Mouse (Mus musculus) subcutaneous adipose tissue, adult 2 months (tissue): Measurements from ENCODE around the gene Med24. TPM values are rescaled to one million over a fixed set of nuclear protein-coding genes. Genes with fewer than 3 reads are reported as not detected.

ENCODE experiments used
- polyA plus RNA-seq: library from polyadenylated mRNA; depleted of rRNA; stranded (reverse); fragments of >200 nt; gene quantifications from 2 replicates; pipeline ENCODE4 v1.2.3, GENCODE M21; 2012; ENCODE audit warnings: low replicate concordance; rRNA removed

Gene Med24
- polyA plus RNA-seq, result 43.3 and 86.4 TPM in 2 replicates

DNA sequence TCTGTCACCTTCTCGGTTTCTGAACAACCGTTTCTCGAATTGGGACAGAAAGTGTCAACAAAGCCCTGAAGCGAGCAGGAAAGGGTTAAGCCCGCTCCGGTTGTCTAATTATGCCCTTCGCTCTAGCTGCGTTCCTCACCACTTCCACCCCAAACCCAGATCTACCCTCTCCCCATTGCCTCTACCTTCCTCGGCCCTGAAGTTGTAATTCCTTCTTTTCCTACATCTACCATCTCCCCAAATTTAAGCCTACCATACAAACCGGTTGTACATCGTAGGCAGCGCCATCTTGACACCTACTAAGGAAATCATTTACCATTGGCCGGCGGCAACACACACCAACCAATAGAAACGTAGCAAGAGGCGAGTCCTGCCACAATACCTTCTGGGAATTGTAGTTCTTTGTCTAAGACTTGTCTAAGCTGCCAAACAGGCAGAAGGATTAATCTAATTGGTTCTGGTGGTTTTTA lies at the start of gene Med24:
Med24 (minus strand) TSS at position 317 of the 470 bp plus-strand sequence.

DNA sequence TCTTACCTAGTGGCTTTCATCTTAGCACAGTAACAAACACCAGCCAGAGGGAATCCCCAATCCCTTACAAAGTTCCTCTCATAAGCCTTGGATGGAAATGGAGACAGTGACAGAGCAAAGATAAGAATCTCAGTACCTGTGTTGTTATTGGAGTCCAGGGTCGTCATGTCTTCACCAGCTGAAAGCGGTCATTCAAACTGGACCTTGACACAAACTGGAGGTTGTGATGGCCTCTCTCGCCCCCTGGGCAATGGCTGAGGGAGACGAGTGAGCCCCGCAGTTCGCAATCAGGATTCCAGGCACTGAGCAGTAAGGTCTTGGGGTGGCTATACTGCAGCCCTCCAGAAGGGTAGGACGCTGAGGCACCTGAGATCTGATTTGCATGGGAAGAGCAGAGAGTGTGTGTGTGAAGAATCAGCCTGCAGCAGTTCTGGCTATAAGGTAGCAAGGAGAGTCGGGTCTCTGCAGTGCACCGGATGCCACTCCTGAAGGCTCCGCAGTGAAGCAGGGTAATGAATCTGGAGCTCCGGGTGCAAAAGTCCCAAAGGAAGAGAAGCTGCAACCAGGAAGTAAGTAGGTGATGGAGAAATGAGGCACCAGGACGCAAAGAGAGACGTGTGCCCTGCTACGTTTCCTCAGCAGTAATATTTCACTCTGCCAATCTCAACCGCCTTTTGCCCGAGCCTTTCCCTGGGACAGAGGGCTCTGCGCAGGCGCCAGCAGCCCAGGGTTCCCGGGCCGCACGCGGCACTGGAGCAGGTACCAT lies 45.5 kb upstream of the Med24 start, which contains the start of gene Nr1d1:
Nr1d1 (minus strand) TSS at position 752 of the 766 bp plus-strand sequence.

DNA sequence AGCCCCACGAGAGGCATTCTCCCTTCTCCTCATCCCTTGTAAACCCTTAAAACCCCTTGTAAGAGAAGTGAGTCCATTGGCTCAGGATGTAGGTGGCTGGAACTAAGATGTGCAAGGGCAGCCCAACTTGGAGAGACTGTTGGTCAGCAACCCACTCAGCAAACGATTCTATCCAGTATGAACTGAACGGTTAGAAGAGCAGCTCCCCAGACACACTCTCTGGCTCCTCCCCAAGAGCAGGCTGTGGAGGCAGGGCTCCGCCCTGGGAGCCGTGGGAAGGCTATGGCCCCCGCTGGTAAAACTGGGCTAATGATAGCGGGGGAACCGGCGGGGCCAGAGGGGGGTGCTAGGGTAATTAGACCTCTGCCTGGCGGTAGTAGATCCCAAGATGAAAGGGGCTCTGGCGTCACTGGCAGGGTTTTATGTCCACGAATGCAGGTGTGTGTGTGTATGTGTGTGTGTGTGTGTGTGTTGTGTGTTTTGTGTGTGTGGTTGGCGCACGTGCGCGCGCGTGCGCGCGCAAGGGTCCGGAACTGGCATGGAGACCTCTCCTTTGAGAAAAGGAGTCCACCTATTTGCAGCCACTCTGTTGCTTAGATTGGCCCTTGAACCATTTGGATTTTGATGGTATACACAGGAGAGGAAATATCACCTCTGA lies 11.3 kb upstream of the Med24 start, which contains the start of gene Thra:
Thra (plus strand) TSS at position 246 of the 658 bp plus-strand sequence.

DNA sequence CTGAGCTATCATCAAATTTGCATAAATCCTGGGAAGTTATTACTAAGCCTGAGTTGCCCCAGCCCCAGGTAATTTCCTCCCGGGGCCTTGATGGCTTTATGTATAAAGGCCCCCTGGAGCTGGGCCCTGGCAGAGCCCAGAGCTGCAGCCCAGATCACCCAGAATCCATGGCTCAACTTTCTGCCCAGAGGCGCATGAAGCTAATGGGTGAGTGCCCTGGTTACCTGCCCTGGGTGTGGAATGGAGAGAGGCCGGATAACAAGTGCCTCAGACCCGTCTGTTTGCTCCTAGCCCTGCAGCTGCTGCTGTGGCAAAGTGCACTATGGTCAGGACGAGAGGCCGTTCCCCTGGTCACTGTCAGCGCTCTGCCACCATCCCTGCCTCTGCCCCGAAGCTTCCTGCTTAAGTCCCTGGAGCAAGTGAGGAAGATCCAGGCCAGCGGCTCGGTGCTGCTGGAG lies 28.0 kb downstream of the Med24 start, which contains the start of gene Csf3:
Csf3 (plus strand) TSS at position 51 of the 458 bp plus-strand sequence.

DNA sequence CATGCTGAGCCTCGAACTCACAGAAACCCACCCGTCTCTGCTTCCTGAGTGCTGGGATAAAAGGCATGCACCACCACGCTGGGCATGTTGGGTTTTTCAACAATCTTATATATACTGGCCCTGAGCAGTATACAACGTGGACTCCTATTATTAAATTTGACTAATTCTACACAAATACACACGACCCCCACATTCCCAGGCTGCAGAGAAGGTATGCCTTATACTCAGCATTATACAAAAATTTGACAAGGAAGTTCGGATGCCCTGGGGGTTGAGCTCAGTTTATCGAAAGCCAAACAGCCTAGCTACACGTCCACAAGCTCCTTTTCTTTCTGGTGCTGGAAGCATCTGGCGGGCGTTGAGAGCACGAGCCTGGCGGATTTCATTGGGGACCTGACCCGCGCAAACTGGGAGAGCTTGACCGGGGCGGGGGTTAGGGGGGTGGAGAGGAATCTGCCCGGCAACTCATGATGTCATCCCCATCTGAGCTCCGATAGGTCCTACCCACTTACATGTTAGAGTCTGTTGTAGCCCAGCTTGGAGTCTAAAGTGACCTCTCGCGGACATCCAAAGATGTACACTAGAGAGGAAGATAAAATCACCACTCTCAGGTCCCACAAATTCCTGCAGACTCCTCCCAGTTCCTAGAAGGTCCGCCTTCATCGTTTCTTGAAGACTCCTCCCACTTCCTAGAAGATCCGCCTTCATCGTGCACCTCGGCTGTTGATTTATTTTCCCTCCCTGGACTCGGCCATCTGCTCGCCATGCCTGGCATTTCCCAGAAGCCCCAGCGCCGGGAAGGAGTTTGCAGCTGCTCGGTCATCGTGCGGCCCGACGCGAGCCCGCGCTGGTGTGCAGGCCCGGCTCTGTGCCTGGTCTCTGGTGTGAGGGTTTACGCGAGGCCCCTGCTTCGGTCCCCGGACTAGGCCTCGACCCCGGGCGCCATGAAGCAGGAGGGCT lies 47.2 kb downstream of the Med24 start, which contains the start of gene Psmd3:
Psmd3 (plus strand) TSS at position 769 of the 960 bp plus-strand sequence.

DNA sequence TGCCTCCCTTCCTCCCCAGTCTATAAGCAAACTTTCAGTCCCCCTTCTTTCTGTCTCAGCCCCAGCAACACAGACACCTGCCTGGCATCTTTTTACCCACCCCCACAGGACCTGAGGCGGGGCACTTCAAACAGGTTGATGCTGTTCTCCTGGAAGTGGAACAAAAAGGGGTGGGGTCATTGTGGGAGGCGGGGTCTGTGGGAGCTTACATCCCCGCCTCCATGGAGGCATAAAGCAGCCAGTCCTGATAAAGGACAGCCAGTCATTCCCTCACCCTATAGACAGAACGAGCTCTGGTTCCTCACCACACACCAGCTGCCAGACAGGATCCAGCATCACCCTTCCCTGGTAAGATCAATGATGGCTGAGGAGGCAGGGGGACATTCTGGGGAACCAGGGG lies 65.1 kb downstream of the Med24 start, which contains the start of gene Gsdma:
Gsdma (plus strand) TSS at position 261 of the 400 bp plus-strand sequence.

Other genes with a start within 250 kb of the Med24 start
- 1.0 and 9.3 TPM in 2 replicates for gene Ikzf3, start 183.4 kb downstream of the Med24 start, polyA plus RNA-seq
- 0.33 and 0.44 TPM in 2 replicates for gene Zpbp2, start 178.3 kb downstream of the Med24 start, polyA plus RNA-seq
- gene Ormdl3, start 142.1 kb downstream of the Med24 start, polyA plus RNA-seq, result 176 and 317 TPM in 2 replicates
- gene Lrrc3c, start 131.1 kb downstream of the Med24 start, polyA plus RNA-seq, result not detected in 2 replicates
- gene Gm12355, start 103.8 kb downstream of the Med24 start, polyA plus RNA-seq, result not detected in 2 replicates
- not detected in 2 replicates for gene Gsdma3, start 103.1 kb downstream of the Med24 start, polyA plus RNA-seq
- not detected in 2 replicates for gene Gsdma2, start 82.7 kb downstream of the Med24 start, polyA plus RNA-seq
- not detected in 2 replicates for gene Gsdma, start 65.1 kb downstream of the Med24 start, polyA plus RNA-seq
- gene Psmd3, start 46.9 kb downstream of the Med24 start, polyA plus RNA-seq, result 168 and 280 TPM in 2 replicates
- gene Csf3, start 28.2 kb downstream of the Med24 start, polyA plus RNA-seq, result 1.7 TPM in 1 of 2 replicates, not detected in the other
- 121 and 143 TPM in 2 replicates for gene Thra, start 11.2 kb upstream of the Med24 start, polyA plus RNA-seq
- 146 and 302 TPM in 2 replicates for gene Nr1d1, start 45.9 kb upstream of the Med24 start, polyA plus RNA-seq
- gene Msl1, start 66.1 kb upstream of the Med24 start, polyA plus RNA-seq, result 27.6 and 47.7 TPM in 2 replicates
- 21.2 and 39.6 TPM in 2 replicates for gene Casc3, start 75.5 kb upstream of the Med24 start, polyA plus RNA-seq
- gene Rapgefl1, start 107.3 kb upstream of the Med24 start, polyA plus RNA-seq, result 1.8 and 5.9 TPM in 2 replicates
- 6.0 and 8.5 TPM in 2 replicates for gene Wipf2, start 134.2 kb upstream of the Med24 start, polyA plus RNA-seq
- 0.36 and 2.4 TPM in 2 replicates for gene Cdc6, start 178.4 kb upstream of the Med24 start, polyA plus RNA-seq
- 19.6 and 43.5 TPM in 2 replicates for gene Rara, start 198.4 kb upstream of the Med24 start, polyA plus RNA-seq